Mouse (Mus musculus) liver, embryonic 16.5 days (tissue): ENCODE data around the gene Mcu. TPM values are rescaled to one million over a fixed set of nuclear protein-coding genes. Genes with fewer than 3 reads are reported as not detected.

Experiments used
- polyA plus RNA-seq: library from polyadenylated mRNA; unstranded; fragments of >200 nt; fragmentation: Nextera tagmentation; extraction: Ambion mirVana; gene quantifications from 2 replicates; pipeline ENCODE4 v1.2.1, GENCODE M21; 2015

Mcu gene
- polyA plus RNA-seq, 1 experiment from 2014 or later, result 11.7 TPM

Other genes starting within 250 kb of the Mcu start
- 3.3 and 5.6 TPM in 2 replicates for gene Gm10273, start 221.1 kb downstream of the Mcu start, polyA plus RNA-seq
- gene Pla2g12b, start 213.0 kb downstream of the Mcu start, polyA plus RNA-seq, result 57.6 and 60.4 TPM in 2 replicates
- 21.0 and 21.8 TPM in 2 replicates for gene Oit3, start 174.9 kb downstream of the Mcu start, polyA plus RNA-seq
- not detected in 2 replicates for gene Gm10322, start 629 bp downstream of the Mcu start, polyA plus RNA-seq
- 40.1 and 40.4 TPM in 2 replicates for gene Micu1, start 85.8 kb upstream of the Mcu start, polyA plus RNA-seq